9 mouse cellular contexts compared by ENCODE assay signal in the genomic region with DNA sequence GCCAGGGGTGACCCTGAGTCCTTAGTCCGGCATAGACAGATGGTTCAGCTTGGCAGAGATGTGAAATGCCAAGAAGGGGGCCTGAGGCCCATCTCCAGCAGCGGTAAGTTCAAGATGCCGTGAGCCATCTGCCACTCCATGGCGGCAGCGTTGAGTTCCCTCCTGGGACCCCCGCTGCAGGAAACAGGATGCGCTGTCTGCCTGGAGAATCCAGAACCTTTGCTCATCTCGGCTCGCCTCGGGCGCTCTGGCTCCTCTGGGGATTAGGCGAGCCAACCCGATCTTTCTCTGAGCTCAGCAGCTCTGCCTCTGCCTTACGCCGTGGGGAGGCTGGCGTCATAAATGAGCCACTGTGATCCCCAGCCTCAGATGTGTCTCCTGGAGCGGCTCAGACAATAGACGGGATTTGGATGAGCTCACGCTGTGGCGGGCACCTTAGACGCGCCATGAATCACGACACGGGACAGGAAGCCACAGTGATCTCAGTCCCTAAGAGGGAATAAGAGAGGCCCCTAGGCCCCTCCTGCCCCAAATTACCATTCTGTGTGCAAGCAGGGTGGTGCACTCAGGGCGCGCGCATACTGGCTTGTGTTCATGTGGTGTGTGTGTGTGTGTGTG.
DNase-seq lines count a peak whose midpoint lies in the region; ATAC-seq and TF ChIP-seq lines count a peak whose summit lies in the region.
"Had no signal": no experiment of that assay in that cellular context is flagged by ENCODE, and none has a peak within 500 bp of the region (broad histone marks: within the 10 kb centered on the region; RNA-seq: fewer than 3 reads in every experiment).

No protein-coding gene starts in this region.

- no peaks in the 10 kb centered on the region for H3K27me3 ChIP-seq in hindbrain, postnatal 0 days (ENCODE audit: insufficient read depth, low read length)
- no peaks in the 10 kb centered on the region for H3K27me3 ChIP-seq in limb, embryonic 13.5 days
- no peaks in the 10 kb centered on the region for H3K27me3 ChIP-seq in neural tube, embryonic 13.5 days
- no peaks in the 10 kb centered on the region; the same call in 1 of the 2 replicates for H3K27me3 ChIP-seq in thymus, adult 2 months (ENCODE audit: control insufficient read depth, insufficient read depth, low read length)

- peak overlapping the region; percentile 85 for H3K27ac ChIP-seq in hindbrain, postnatal 0 days
- H3K27ac ChIP-seq in limb, embryonic 13.5 days: peak overlapping the region; percentile 52; the same call in 1 of the 2 replicates
- peak overlapping the region; percentile 96 for H3K27ac ChIP-seq in neural tube, embryonic 13.5 days (replicated peaks)
- H3K27ac ChIP-seq in thymus, adult 2 months (ENCODE audit: control insufficient read depth, insufficient read depth, low read length): no peak overlapping the region

- DNase-seq in layer of hippocampus, adult 18-20 months (ENCODE audit: low spot score in 2 of 2): peak; percentile 44 to 45
- no peak for DNase-seq in layer of hippocampus, adult 11-12 months (ENCODE audit: low spot score)
- DNase-seq in c-Kit-positive CD71-negative TER-119-negative erythroid progenitor cells, embryonic 14.5 days (ENCODE audit: low read depth): peak; percentile 42
- peak; percentile 47 to 60 for DNase-seq in gastrocnemius, adult 8-10 months (ENCODE audit: low spot score in 2 of 2)
- DNase-seq in hindbrain, postnatal 0 days (ENCODE audit: low spot score): peak; percentile 86
- no peak for DNase-seq in thymus, adult 2 months

- H3K9ac ChIP-seq in hindbrain, postnatal 0 days (replicated peaks; ENCODE audit: low read length): 0 out of 2 replicates have a peak overlapping the region, but pooled peaks have one; percentile 15
- peak overlapping the region; percentile 67 for H3K9ac ChIP-seq in limb, embryonic 13.5 days
- peak overlapping the region; percentile 61 for H3K9ac ChIP-seq in neural tube, embryonic 13.5 days

- no peak for TF ChIP-seq CTCF in hindbrain, postnatal 0 days (IDR thresholded peaks at IDR 0.05; ENCODE audit: low read depth)
- no peak for TF ChIP-seq CTCF in thymus, adult 2 months (IDR thresholded peaks at IDR 0.05; ENCODE audit: borderline replicate concordance, control insufficient read depth, extremely low read depth, insufficient read depth, low read length, poor library complexity)

- H3K36me3 ChIP-seq in hindbrain, postnatal 0 days (ENCODE audit: insufficient read depth, low read length): no peaks in the 10 kb centered on the region
- H3K36me3 ChIP-seq in limb, embryonic 13.5 days: no peaks in the 10 kb centered on the region
- H3K36me3 ChIP-seq in neural tube, embryonic 13.5 days: no peaks in the 10 kb centered on the region
- H3K36me3 ChIP-seq in thymus, adult 2 months (ENCODE audit: control insufficient read depth, insufficient read depth, low read length): no peaks in the 10 kb centered on the region

- no peaks in the 10 kb centered on the region for H3K9me3 ChIP-seq in hindbrain, postnatal 0 days (ENCODE audit: low read length)
- no peaks in the 10 kb centered on the region for H3K9me3 ChIP-seq in limb, embryonic 13.5 days
- H3K9me3 ChIP-seq in neural tube, embryonic 13.5 days: no peaks in the 10 kb centered on the region

- 1% methylated on average over 27 of the region's 27 CpGs for WGBS in hindbrain, postnatal 0 days
- 2% methylated on average over 27 of the region's 27 CpGs for WGBS in limb, embryonic 13.5 days
- 2% methylated on average over 27 of the region's 27 CpGs for WGBS in neural tube, embryonic 13.5 days
- WGBS in thymus, adult 2 months: 12% methylated on average over 27 of the region's 27 CpGs

- no peak overlapping the region for H3K4me3 ChIP-seq in hindbrain, postnatal 0 days (ENCODE audit: low read length)
- peak overlapping the region; percentile 42 for H3K4me3 ChIP-seq in limb, embryonic 13.5 days
- H3K4me3 ChIP-seq in neural tube, embryonic 13.5 days: peak overlapping the region; percentile 12; the same call in 1 of the 2 replicates
- no peak overlapping the region for H3K4me3 ChIP-seq in thymus, adult 2 months (ENCODE audit: control insufficient read depth, insufficient read depth, low read length)
- H3K4me3 ChIP-seq: megakaryocyte, embryonic 14.5 days had no signal

- peak; percentile 85 for ATAC-seq in hindbrain, postnatal 0 days
- ATAC-seq in limb, embryonic 13.5 days (ENCODE audit: low FRiP score, low read depth): peak; percentile 67
- peak; percentile 88 for ATAC-seq in neural tube, embryonic 13.5 days (ENCODE audit: low read depth)

- TF ChIP-seq POLR2A in thymus, adult 2 months (IDR thresholded peaks at IDR 0.05; ENCODE audit: control insufficient read depth, extremely low read depth, insufficient read depth, low read length, poor library complexity): no peak

- peaks cover 12% of the 10 kb centered on the region for H3K4me1 ChIP-seq in hindbrain, postnatal 0 days (ENCODE audit: insufficient read depth, low read length)
- peaks cover 31% of the 10 kb centered on the region for H3K4me1 ChIP-seq in limb, embryonic 13.5 days
- H3K4me1 ChIP-seq in neural tube, embryonic 13.5 days (replicated peaks): peaks cover 54% of the 10 kb centered on the region
- peaks cover 12% of the 10 kb centered on the region for H3K4me1 ChIP-seq in thymus, adult 2 months (replicated peaks; ENCODE audit: control insufficient read depth, insufficient read depth, low read length)

- peak overlapping the region; percentile 49 for H3K4me2 ChIP-seq in hindbrain, postnatal 0 days (ENCODE audit: low read depth, low read length)
- peak overlapping the region; percentile 71 for H3K4me2 ChIP-seq in limb, embryonic 13.5 days (replicated peaks)
- H3K4me2 ChIP-seq in neural tube, embryonic 13.5 days: peak overlapping the region; percentile 52

Comparison
In these comparisons a context has a peak if more than half of its experiments do, and no peak if none do; other contexts are left out.
1. DNase-seq: peak in layer of hippocampus, adult 18-20 months (2 of 2), c-Kit-positive CD71-negative TER-119-negative erythroid progenitor cells, embryonic 14.5 days (single experiment), gastrocnemius, adult 8-10 months (2 of 2) and hindbrain, postnatal 0 days (single experiment); none in layer of hippocampus, adult 11-12 months (single experiment) and thymus, adult 2 months (single experiment).
2. H3K4me3 ChIP-seq: peak in limb, embryonic 13.5 days (single experiment) and neural tube, embryonic 13.5 days (single experiment); none in hindbrain, postnatal 0 days (single experiment) and thymus, adult 2 months (single experiment).
3. H3K9ac ChIP-seq: peak in every context shown above with its lines; median percentile 67 in limb, embryonic 13.5 days; 61 in neural tube, embryonic 13.5 days; 15 in hindbrain, postnatal 0 days.
4. Peak in every context shown above with its lines, with median percentiles within 50 percentile points of each other: ATAC-seq and H3K4me2 ChIP-seq.